Mouse (Mus musculus) layer of hippocampus, postnatal 25 days (tissue): ENCODE results near the gene Gpr132. TPM values are rescaled to one million over a fixed set of nuclear protein-coding genes. Genes with fewer than 3 reads are reported as not detected.

Source experiments
- total RNA-seq, 2 experiments: library from RNA; stranded (reverse); gene quantifications; 2 replicates each; pipeline ENCODE4 v1.2.3; 2021

Gpr132 gene
- total RNA-seq, 2 experiments from 2014 or later, result 0.10 TPM; not detected in 1

Other genes starting within 250 kb of the Gpr132 start
- 10 to 100 TPM; 11.4 to 12.9 TPM for gene Adssl1, start 248.2 kb downstream of the Gpr132 start, total RNA-seq
- 10 to 100 TPM; 20.0 to 21.9 TPM for gene Siva1, start 223.5 kb downstream of the Gpr132 start, total RNA-seq
- gene Akt1, start 193.3 kb downstream of the Gpr132 start, total RNA-seq, result 100 to 1,000 TPM; 147 to 158 TPM
- under 1 TPM; 0.40 to 0.76 TPM for gene Zbtb42, start 189.4 kb downstream of the Gpr132 start, total RNA-seq
- gene Cep170b, start 147.8 kb downstream of the Gpr132 start, total RNA-seq, result 100 to 1,000 TPM; 180 to 192 TPM
- 10 to 100 TPM; 11.1 to 11.9 TPM for gene Pld4, start 107.6 kb downstream of the Gpr132 start, total RNA-seq
- gene Ahnak2, start 65.6 kb downstream of the Gpr132 start, total RNA-seq, result 1 to 10 TPM; 3.2 to 3.5 TPM
- 10 to 100 TPM; 13.5 to 14.7 TPM for gene Clba1, start 59.3 kb downstream of the Gpr132 start, total RNA-seq
- gene Cdca4, start 38.8 kb downstream of the Gpr132 start, total RNA-seq, result 1 to 10 TPM; 8.0 to 9.7 TPM
- 10 to 100 TPM; 40.3 to 46.3 TPM for gene Jag2, start 61.5 kb upstream of the Gpr132 start, total RNA-seq
- 10 to 100 TPM; 10.8 to 11.9 TPM for gene Nudt14, start 73.9 kb upstream of the Gpr132 start, total RNA-seq
- gene Btbd6, start 108.3 kb upstream of the Gpr132 start, total RNA-seq, result 10 to 100 TPM; 55.3 to 56.5 TPM
- gene Brf1, start 132.5 kb upstream of the Gpr132 start, total RNA-seq, result 10 to 100 TPM; 46.6 to 61.8 TPM
- gene Pacs2, start 146.3 kb upstream of the Gpr132 start, total RNA-seq, result 10 to 100 TPM; 94.2 to 97.8 TPM
- 1 to 10 TPM in 1 of 2 experiments, under 1 TPM in 1; 0.64 to 1.2 TPM for gene Tex22, start 206.3 kb upstream of the Gpr132 start, total RNA-seq
- 10 to 100 TPM; 73.9 to 84.4 TPM for gene Mta1, start 230.1 kb upstream of the Gpr132 start, total RNA-seq